Mouse (Mus musculus) cortical plate, adult 2 months (tissue): Measurements from ENCODE around the gene Lrp11.

Experiments used
- CTCF ChIP-seq: fragments of 200-500 bp; IDR thresholded peaks from 2 replicates; pipeline ENCODE4 v1.5.1; 2011; ENCODE audit warnings: mild to moderate bottlenecking, control low read depth, low read length; ENCODE audit not compliant: insufficient read depth; ENCODE audit errors: extremely low read depth
- POLR2A ChIP-seq: fragments of 200-500 bp; IDR thresholded peaks from 2 replicates; pipeline ENCODE4 v1.6.1; 2011; ENCODE audit warnings: mild to moderate bottlenecking, low read length, control low read depth; ENCODE audit not compliant: insufficient read depth; ENCODE audit errors: extremely low read depth

DNA sequence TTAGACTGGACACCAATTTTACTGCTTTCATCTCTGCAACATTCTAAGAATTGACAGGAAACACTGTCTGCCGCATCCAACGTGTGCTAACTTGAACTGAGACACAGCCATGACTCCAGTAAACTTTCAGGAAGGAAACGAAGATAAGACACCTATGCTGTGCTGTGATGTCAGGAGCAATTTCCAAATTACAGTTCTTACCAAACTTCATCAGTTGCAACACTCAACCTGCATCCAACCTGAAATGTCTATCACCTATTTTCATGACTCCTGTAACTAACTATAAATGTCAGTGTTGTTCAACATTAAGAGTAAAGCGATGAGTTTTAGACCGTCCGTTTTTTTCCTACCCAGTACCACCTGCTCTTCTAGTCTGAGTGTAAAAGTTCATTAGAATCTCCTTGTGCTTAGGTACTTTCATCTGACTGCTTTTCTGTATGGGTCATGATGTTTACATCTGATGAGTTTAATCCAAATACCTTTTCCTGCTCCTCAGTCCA, 74.5 kb downstream of the Lrp11 start:
- no peak for TF ChIP-seq CTCF
- no peak for TF ChIP-seq POLR2A
